Mouse (Mus musculus) kidney, postnatal 0 days (tissue): ENCODE data around the gene Gnaq. TPM values are rescaled to one million over a fixed set of nuclear protein-coding genes. Genes with fewer than 3 reads are reported as not detected.

Experiments used
- ATAC-seq: fragments of 200-750 bp; cut with Nextera tagmentation; replicated peaks from 2 replicates; pipeline ENCODE4 v1.8.0; 2017; ENCODE audit warnings: low read depth, moderate number of reproducible peaks, moderate TSS enrichment, moderate library complexity; ENCODE audit not compliant: low FRiP score
- DNase-seq: peaks from one replicate; pipeline ENCODE4 v3.0.0-alpha.2; 2016; ENCODE audit warnings: low spot score
- H3K27ac ChIP-seq: fragments of 300-500 bp; sonication (generic); 2 replicates; pipeline ENCODE4 v1.5.1; 2014; ENCODE audit warnings: mild to moderate bottlenecking
- H3K27me3 ChIP-seq: fragments of 300-500 bp; sonication (generic); 2 replicates; pipeline ENCODE4 v1.6.1; 2014; ENCODE audit warnings: low read length, mixed read lengths; ENCODE audit not compliant: insufficient read depth
- H3K36me3 ChIP-seq: fragments of 300-500 bp; sonication (generic); 2 replicates; pipeline ENCODE4 v1.6.1; 2014; ENCODE audit warnings: low read length, mixed read lengths; ENCODE audit not compliant: insufficient read depth
- H3K4me1 ChIP-seq: fragments of 300-500 bp; sonication (generic); replicated peaks from 2 replicates; pipeline ENCODE4 v1.6.1; 2014; ENCODE audit warnings: antibody characterized with exemption, low read length, mixed read lengths; ENCODE audit not compliant: insufficient read depth
- H3K4me2 ChIP-seq: fragments of 300-500 bp; sonication (generic); 2 replicates; pipeline ENCODE4 v1.6.1; 2014; ENCODE audit warnings: mild to moderate bottlenecking, low read length, moderate library complexity, mixed read lengths
- H3K4me3 ChIP-seq: fragments of 300-500 bp; sonication (generic); replicated peaks from 2 replicates; pipeline ENCODE4 v1.5.1; 2014; ENCODE audit warnings: low read depth, low read length
- H3K9ac ChIP-seq: fragments of 300-500 bp; sonication (generic); 2 replicates; pipeline ENCODE4 v1.6.1; 2014; ENCODE audit warnings: low read depth, low read length
- H3K9me3 ChIP-seq: fragments of 300-500 bp; sonication (generic); replicated peaks from 2 replicates; pipeline ENCODE4 v1.6.1; 2016; ENCODE audit warnings: low read length, inconsistent platforms, mixed read lengths
- CTCF ChIP-seq: IDR thresholded peaks from 2 replicates; pipeline ENCODE4 v1.5.1; 2016; ENCODE audit warnings: antibody characterized with exemption, low read depth, mild to moderate bottlenecking, moderate library complexity
- WGBS: fragments of 180-500 bp; shearing (Covaris S2); extraction: QIAGEN DNeasy Blood & Tissue Kit; methylation state at CpG from one replicate; pipeline ENCODE4 v1.1.7; 2014; 5-methylcytosine and 5-hydroxymethylcytosine counted together
- polyA plus RNA-seq: library from polyadenylated mRNA; unstranded; fragments of >200 nt; fragmentation: Nextera tagmentation; extraction: Ambion mirVana; gene quantifications from 2 replicates; pipeline ENCODE4 v1.2.1, GENCODE M21; 2015

The Gnaq gene
- polyA plus RNA-seq, 1 experiment from 2014 or later: 27.2 TPM

- Histone ChIP-seq H3K4me3 (no peak overlapping the region), H3K9me3 (no peaks in the 10 kb centered on the region), H3K9ac (no peak overlapping the region), H3K4me2 (no peak overlapping the region), H3K27ac (0 out of 2 replicates have a peak overlapping the region, but pooled peaks have one; percentile 13), H3K27me3 (no peaks in the 10 kb centered on the region), H3K4me1 (peaks cover 21% of the 10 kb centered on the region; the same call in 1 of the 2 replicates), H3K36me3 (no peaks in the 10 kb centered on the region)
- WGBS: 52% methylated on average over 7 of the region's 7 CpGs
- ATAC-seq (no peak), DNase-seq (peak; percentile 40)
- no peak for TF ChIP-seq CTCF
Measured at GRCm38 (mm10) chr19:16328074-16328850, 195.6 kb downstream of the Gnaq start.

- H3K9me3 ChIP-seq: no peaks in the 10 kb centered on the region
- no peak overlapping the region for H3K4me3 ChIP-seq
- H3K4me2 ChIP-seq: no peak overlapping the region
- DNase-seq (no peak), ATAC-seq (no peak)
- H3K9ac ChIP-seq: no peak overlapping the region
- no peaks in the 10 kb centered on the region for H3K27me3 ChIP-seq
- TF ChIP-seq CTCF: no peak
- H3K27ac ChIP-seq: no peak overlapping the region
- H3K4me1 ChIP-seq: peaks cover 21% of the 10 kb centered on the region; the same call in 1 of the 2 replicates
- H3K36me3 ChIP-seq: peaks cover 4% of the 10 kb centered on the region; the same call in 1 of the 2 replicates
Measured at GRCm38 (mm10) chr19:16329056-16329455, 196.4 kb downstream of the Gnaq start.

GRCm38 (mm10) chr19:16329648-16330047, 197.0 kb downstream of the Gnaq start:
- Histone ChIP-seq H3K36me3 (peaks cover 4% of the 10 kb centered on the region; the same call in 1 of the 2 replicates), H3K27ac (no peak overlapping the region), H3K4me3 (no peak overlapping the region), H3K4me2 (no peak overlapping the region), H3K9me3 (no peaks in the 10 kb centered on the region), H3K27me3 (no peaks in the 10 kb centered on the region), H3K9ac (no peak overlapping the region), H3K4me1 (peaks cover 21% of the 10 kb centered on the region; the same call in 1 of the 2 replicates)
- ATAC-seq: no peak
- WGBS: 89% methylated on average over 6 of the region's 6 CpGs
- DNase-seq: no peak
- TF ChIP-seq CTCF: no peak

- DNase-seq (no peak), ATAC-seq (no peak)
- H3K27ac ChIP-seq: no peak overlapping the region
- no peak overlapping the region for H3K9ac ChIP-seq
- no peak overlapping the region for H3K4me3 ChIP-seq
- no peaks in the 10 kb centered on the region for H3K9me3 ChIP-seq
- no peak overlapping the region for H3K4me2 ChIP-seq
- TF ChIP-seq CTCF: no peak
- no peaks in the 10 kb centered on the region for H3K27me3 ChIP-seq
- 70% methylated on average over 7 of the region's 7 CpGs for WGBS
- H3K4me1 ChIP-seq: peaks cover 19% of the 10 kb centered on the region; the same call in 1 of the 2 replicates
- H3K36me3 ChIP-seq: peaks cover 6% of the 10 kb centered on the region; the same call in 1 of the 2 replicates
Measured at GRCm38 (mm10) chr19:16330161-16330560, 197.5 kb downstream of the Gnaq start.

GRCm38 (mm10) chr19:16331047-16331446, 198.4 kb downstream of the Gnaq start:
- no peak for DNase-seq

GRCm38 (mm10) chr19:16337866-16338530, 205.4 kb downstream of the Gnaq start:
- Histone ChIP-seq H3K4me3 (no peak overlapping the region), H3K4me1 (0 out of 2 replicates have a peak, but pooled peaks cover 6% of the 10 kb centered on the region), H3K27me3 (no peaks in the 10 kb centered on the region), H3K9me3 (no peaks in the 10 kb centered on the region), H3K9ac (no peak overlapping the region), H3K36me3 (peaks cover 15% of the 10 kb centered on the region), H3K4me2 (no peak overlapping the region), H3K27ac (no peak overlapping the region)
- ATAC-seq: no peak
- WGBS: 81% methylated on average over 9 of the region's 9 CpGs
- no peak for TF ChIP-seq CTCF
- no peak for DNase-seq

More at GRCm38 (mm10) chr19:16331047-16331446, 198.4 kb downstream of the Gnaq start:
- Histone ChIP-seq H3K4me3 (no peak overlapping the region), H3K4me2 (no peak overlapping the region), H3K36me3 (peaks cover 11% of the 10 kb centered on the region; the same call in 1 of the 2 replicates), H3K9me3 (no peaks in the 10 kb centered on the region), H3K4me1 (peaks cover 11% of the 10 kb centered on the region; the same call in 1 of the 2 replicates), H3K27ac (no peak overlapping the region), H3K9ac (no peak overlapping the region), H3K27me3 (no peaks in the 10 kb centered on the region)
- ATAC-seq: no peak
- WGBS: 91% methylated on average over 6 of the region's 6 CpGs
- peak; percentile 58 for TF ChIP-seq CTCF
